Mouse (Mus musculus) heart, embryonic 16.5 days (tissue): Measurements from ENCODE around the gene Ly6g5c. TPM values are rescaled to one million over a fixed set of nuclear protein-coding genes. Genes with fewer than 3 reads are reported as not detected.

Experiments used
- ATAC-seq: fragments of 200-750 bp; cut with Nextera tagmentation; replicated peaks from 2 replicates; pipeline ENCODE4 v1.8.0; 2017; ENCODE audit warnings: moderate number of reproducible peaks; ENCODE audit not compliant: insufficient read depth, low FRiP score; ENCODE audit errors: extremely low read depth
- H3K27ac ChIP-seq: fragments of 300-500 bp; sonication (generic); 2 replicates; pipeline ENCODE4 v1.5.1; 2014; ENCODE audit warnings: mild to moderate bottlenecking, low read length, control low read depth, moderate library complexity
- H3K27me3 ChIP-seq: fragments of 300-500 bp; sonication (generic); 2 replicates; pipeline ENCODE4 v1.6.1; 2014; ENCODE audit warnings: low read length, mixed read lengths; ENCODE audit not compliant: control insufficient read depth, insufficient read depth
- H3K36me3 ChIP-seq: fragments of 300-500 bp; sonication (generic); 2 replicates; pipeline ENCODE4 v1.6.1; 2014; ENCODE audit not compliant: control insufficient read depth, insufficient read depth
- H3K4me1 ChIP-seq: fragments of 300-500 bp; sonication (generic); 2 replicates; pipeline ENCODE4 v1.6.1; 2014; ENCODE audit warnings: low read length, mixed read lengths; ENCODE audit not compliant: control insufficient read depth, insufficient read depth
- H3K4me2 ChIP-seq: fragments of 300-500 bp; sonication (generic); 2 replicates; pipeline ENCODE4 v1.6.1; 2014; ENCODE audit warnings: low read depth, mild to moderate bottlenecking, control low read depth, low read length
- H3K4me3 ChIP-seq: fragments of 300-500 bp; sonication (generic); 2 replicates; pipeline ENCODE4 v1.5.1; 2014; ENCODE audit warnings: mild to moderate bottlenecking, control low read depth, low read length
- H3K9ac ChIP-seq: fragments of 300-500 bp; sonication (generic); 2 replicates; pipeline ENCODE4 v1.6.1; 2014; ENCODE audit warnings: low read length, control low read depth
- H3K9me3 ChIP-seq: fragments of 300-500 bp; sonication (generic); replicated peaks from 2 replicates; pipeline ENCODE4 v1.6.1; 2016; ENCODE audit warnings: low read length; ENCODE audit not compliant: control insufficient read depth
- WGBS: fragments of 180-500 bp; shearing (Covaris S2); extraction: QIAGEN DNeasy Blood & Tissue Kit; methylation state at CpG from one replicate; pipeline ENCODE4 v1.1.7; 2014; 5-methylcytosine and 5-hydroxymethylcytosine counted together
- polyA plus RNA-seq: library from polyadenylated mRNA; unstranded; fragments of >200 nt; fragmentation: Nextera tagmentation; extraction: Ambion mirVana; gene quantifications from 2 replicates; pipeline ENCODE4 v1.2.1, GENCODE M21; 2015

The Ly6g5c gene
- polyA plus RNA-seq, 1 experiment from 2014 or later: 0.72 TPM

GRCm38 (mm10) chr17:35064951-35065947 is 42.8 kb upstream of the Ly6g5c start, which contains the start of gene Ly6g6c:
Gene Ly6g6c (plus strand): TSS chr17:35065388.
- WGBS: 3% methylated on average over 48 of the region's 48 CpGs
- Histone ChIP-seq H3K4me1 (peaks cover 15% of the 10 kb centered on the region), H3K4me2 (peak within 1 kb of the TSS; percentile 74), H3K36me3 (peaks cover 11% of the 10 kb centered on the region; the same call in 1 of the 2 replicates), H3K9ac (peak within 1 kb of the TSS; percentile 50; the same call in 1 of the 2 replicates), H3K27me3 (peaks cover 28% of the 10 kb centered on the region), H3K27ac (no peak within 1 kb of the TSS), H3K4me3 (peak within 1 kb of the TSS; percentile 47), H3K9me3 (no peaks in the 10 kb centered on the region)
- peak; percentile 35; the same call in 1 of the 2 replicates for ATAC-seq

- Histone ChIP-seq H3K9ac (peak within 1 kb of the TSS; percentile 50; the same call in 1 of the 2 replicates), H3K4me3 (peak within 1 kb of the TSS; percentile 47), H3K27ac (no peak within 1 kb of the TSS), H3K4me2 (peak within 1 kb of the TSS; percentile 74), H3K27me3 (peaks cover 28% of the 10 kb centered on the region), H3K36me3 (peaks cover 5% of the 10 kb centered on the region; the same call in 1 of the 2 replicates), H3K4me1 (peaks cover 13% of the 10 kb centered on the region), H3K9me3 (no peaks in the 10 kb centered on the region)
- ATAC-seq: no peak
- WGBS: 42% methylated on average over 10 of the region's 10 CpGs
These were observed 42.0 kb upstream of the Ly6g5c start, which contains the start of gene Mpig6b for GRCm38 (mm10) chr17:35066084-35066483. Gene Mpig6b (minus strand): TSS chr17:35066184.

- H3K9me3 ChIP-seq: no peaks in the 10 kb centered on the region
- no peak for ATAC-seq
- no peak overlapping the region for H3K9ac ChIP-seq
- no peak overlapping the region for H3K27ac ChIP-seq
- H3K4me3 ChIP-seq: no peak overlapping the region
- 66% methylated on average over 17 of the region's 17 CpGs for WGBS
- H3K27me3 ChIP-seq: peaks cover 28% of the 10 kb centered on the region
- no peak overlapping the region for H3K4me2 ChIP-seq
- peaks cover 13% of the 10 kb centered on the region for H3K4me1 ChIP-seq
- no peaks in the 10 kb centered on the region for H3K36me3 ChIP-seq
These were observed 39.7 kb upstream of the Ly6g5c start for GRCm38 (mm10) chr17:35068213-35068914.

- WGBS: 36% methylated on average over 6 of the region's 6 CpGs
- Histone ChIP-seq H3K27me3 (peaks cover 16% of the 10 kb centered on the region), H3K36me3 (no peaks in the 10 kb centered on the region), H3K4me1 (peaks cover 5% of the 10 kb centered on the region), H3K27ac (no peak overlapping the region), H3K4me3 (no peak overlapping the region), H3K4me2 (no peak overlapping the region), H3K9me3 (no peaks in the 10 kb centered on the region), H3K9ac (no peak overlapping the region)
- ATAC-seq: no peak
These were observed 37.4 kb upstream of the Ly6g5c start for GRCm38 (mm10) chr17:35070556-35071229.

GRCm38 (mm10) chr17:35071454-35071853 is 36.6 kb upstream of the Ly6g5c start:
- no peaks in the 10 kb centered on the region for H3K9me3 ChIP-seq
- H3K4me1 ChIP-seq: peaks cover 5% of the 10 kb centered on the region; the same call in 1 of the 2 replicates
- H3K36me3 ChIP-seq: no peaks in the 10 kb centered on the region
- H3K27me3 ChIP-seq: peaks cover 9% of the 10 kb centered on the region
- 75% methylated on average over 9 of the region's 9 CpGs for WGBS
- ATAC-seq: no peak
- no peak overlapping the region for H3K9ac ChIP-seq
- no peak overlapping the region for H3K4me3 ChIP-seq
- no peak overlapping the region for H3K27ac ChIP-seq
- H3K4me2 ChIP-seq: no peak overlapping the region

GRCm38 (mm10) chr17:35074097-35074496 is 34.0 kb upstream of the Ly6g5c start:
- Histone ChIP-seq H3K4me3 (no peak overlapping the region), H3K27me3 (no peaks in the 10 kb centered on the region), H3K4me2 (no peak overlapping the region), H3K36me3 (no peaks in the 10 kb centered on the region), H3K9me3 (no peaks in the 10 kb centered on the region), H3K4me1 (peaks cover 14% of the 10 kb centered on the region), H3K27ac (no peak overlapping the region), H3K9ac (no peak overlapping the region)
- WGBS: 48% methylated on average over 17 of the region's 17 CpGs
- ATAC-seq: no peak

- Histone ChIP-seq H3K27ac (0 out of 2 replicates have a peak within 1 kb of the TSS, but pooled peaks have one; percentile 2), H3K27me3 (no peaks in the 10 kb centered on the region), H3K9me3 (no peaks in the 10 kb centered on the region), H3K9ac (peak within 1 kb of the TSS; percentile 60), H3K4me3 (peak within 1 kb of the TSS; percentile 36), H3K4me1 (peaks cover 21% of the 10 kb centered on the region), H3K4me2 (peak within 1 kb of the TSS; percentile 60), H3K36me3 (no peaks in the 10 kb centered on the region)
- ATAC-seq: no peak
- WGBS: 44% methylated on average over 10 of the region's 10 CpGs
These were observed 31.4 kb upstream of the Ly6g5c start, which contains the start of gene Ly6g6e for GRCm38 (mm10) chr17:35076507-35077176. Gene Ly6g6e (plus strand): TSS chr17:35076902.

GRCm38 (mm10) chr17:35077285-35077684 is 30.8 kb upstream of the Ly6g5c start:
- Histone ChIP-seq H3K9me3 (no peaks in the 10 kb centered on the region), H3K4me3 (peak overlapping the region; percentile 36), H3K4me1 (peaks cover 21% of the 10 kb centered on the region), H3K4me2 (peak overlapping the region; percentile 60), H3K27ac (0 out of 2 replicates have a peak overlapping the region, but pooled peaks have one; percentile 2), H3K36me3 (no peaks in the 10 kb centered on the region), H3K9ac (peak overlapping the region; percentile 60), H3K27me3 (no peaks in the 10 kb centered on the region)
- 40% methylated on average over 2 of the region's 2 CpGs for WGBS
- ATAC-seq: no peak
